Mouse (Mus musculus): Measurements from ENCODE around the gene 2610301B20Rik.
A peak's percentile ranks its signal among the peaks of the same experiment; 100 is the strongest.
"Not testable (repeated sequence)": the region's sequence is repeated elsewhere in the genome, so short reads cannot be mapped to it uniquely, and the experiment has no call there.

2610301B20Rik gene

DNA sequence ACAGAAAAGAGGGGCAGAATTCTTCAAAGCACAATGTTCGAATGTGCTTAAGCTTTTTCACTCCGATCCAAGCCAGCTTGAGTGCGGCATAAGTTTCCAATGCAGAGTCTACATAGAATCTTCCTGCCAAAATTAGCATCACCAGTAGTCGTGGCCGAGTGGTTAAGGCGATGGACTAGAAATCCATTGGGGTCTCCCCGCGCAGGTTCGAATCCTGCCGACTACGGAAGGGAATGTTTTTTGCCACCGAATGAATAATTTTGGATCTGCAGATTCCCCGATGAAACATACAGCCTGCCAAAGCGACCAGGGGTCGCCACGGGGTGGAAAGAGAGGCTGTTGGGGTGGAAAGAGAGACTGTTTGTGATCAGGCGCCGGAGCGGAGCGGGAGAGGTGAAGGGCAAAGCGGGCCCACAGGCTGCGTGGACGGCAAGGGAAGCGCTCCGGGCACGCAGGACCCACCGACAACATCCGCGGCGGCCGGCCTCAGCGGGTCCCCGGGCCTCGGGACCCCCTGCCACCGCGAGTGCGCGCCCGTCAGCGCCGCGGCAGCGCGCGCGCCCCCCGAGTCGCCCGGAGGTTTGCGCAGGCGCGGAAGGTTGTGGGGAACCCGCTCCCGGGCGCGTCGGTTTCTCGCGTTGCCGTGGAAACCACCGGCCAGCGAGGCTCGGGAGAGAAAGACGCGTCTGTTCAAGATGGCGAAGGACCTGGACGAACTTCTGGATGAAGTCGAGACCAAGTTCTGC lies at the start of gene 2610301B20Rik:
2610301B20Rik (plus strand) TSS at position 579 of the 746 bp plus-strand sequence.
- DNase-seq (ENCODE audit: low spot score) = peak; percentile 73

DNA sequence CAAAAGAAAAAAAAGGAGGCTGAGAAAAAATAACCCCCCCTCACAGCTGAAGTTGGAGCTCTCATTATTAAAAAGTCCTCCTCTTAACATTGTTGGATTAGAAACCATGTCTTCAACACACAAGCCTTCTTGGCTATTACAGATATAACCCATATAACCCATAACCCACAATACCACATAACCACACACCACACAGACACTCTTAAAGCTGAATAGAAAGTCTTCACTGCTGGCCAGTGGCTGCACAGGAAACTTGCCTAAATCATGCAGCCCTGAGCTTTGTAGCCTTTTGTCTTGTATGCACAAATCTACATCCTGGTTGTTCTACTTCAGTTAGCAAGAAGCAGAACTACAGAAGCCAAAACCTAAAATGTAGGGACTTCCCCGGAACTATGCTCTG lies 41.0 kb upstream of the 2610301B20Rik start:
- DNase-seq (ENCODE audit: low spot score) = no peak

DNA sequence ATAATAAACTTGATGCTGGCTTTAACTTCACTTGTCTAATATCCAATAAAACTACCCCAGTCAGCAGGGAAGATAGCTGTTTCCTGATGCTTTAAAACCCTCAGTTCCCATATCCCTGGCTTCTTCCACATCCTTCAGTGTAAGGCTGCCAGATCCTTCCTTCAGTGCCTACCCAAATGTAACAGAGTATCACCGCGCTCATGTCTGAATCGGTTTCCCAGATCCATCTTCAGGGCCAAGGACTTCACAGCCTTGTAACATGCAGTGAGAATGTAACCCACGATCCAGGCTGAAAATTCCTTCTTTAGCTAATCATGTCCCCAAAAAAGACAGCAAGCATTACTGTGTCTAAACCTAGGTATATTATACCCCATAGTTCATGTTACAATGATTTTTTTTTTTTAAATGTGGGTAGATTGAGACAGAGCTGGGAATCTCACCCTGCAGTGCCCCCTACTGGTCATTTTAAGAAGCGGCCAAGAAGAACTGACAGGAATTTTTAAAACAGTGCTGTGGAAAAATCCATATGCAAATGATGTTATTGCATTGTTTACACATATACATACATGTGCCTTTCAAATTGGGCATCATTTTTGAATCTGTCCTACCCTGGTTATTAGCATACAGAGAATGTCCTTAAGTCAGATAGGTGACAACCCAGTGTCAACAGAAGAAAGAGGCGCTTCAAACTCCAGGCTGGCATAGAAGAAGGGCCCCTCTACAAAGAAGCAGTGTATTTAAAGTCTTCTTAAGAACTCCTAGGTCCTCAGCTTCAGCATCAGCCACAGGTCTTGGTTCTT lies 38.8 kb upstream of the 2610301B20Rik start:
- no peak for DNase-seq (ENCODE audit: low spot score)

DNA sequence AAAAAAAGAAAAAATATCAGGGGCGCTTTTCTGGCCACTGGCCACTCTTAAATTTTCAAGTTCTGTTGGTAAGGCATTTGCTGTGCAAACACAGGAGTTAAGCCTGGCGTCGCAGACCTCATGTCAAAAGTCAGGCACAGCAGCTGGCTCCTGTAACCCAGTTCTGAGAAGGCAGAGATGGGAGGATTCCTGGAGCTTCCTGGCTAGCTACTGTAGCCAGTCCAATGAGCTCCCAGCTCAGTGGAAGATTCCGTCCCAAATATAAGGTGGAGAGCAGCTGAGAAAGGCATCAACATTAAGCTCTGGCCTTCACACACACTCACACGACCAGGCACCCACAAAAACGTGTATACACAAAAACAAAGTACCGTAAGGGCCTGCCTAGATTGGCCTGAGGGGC lies 28.4 kb upstream of the 2610301B20Rik start:
- DNase-seq (ENCODE audit: low spot score) = no peak

DNA sequence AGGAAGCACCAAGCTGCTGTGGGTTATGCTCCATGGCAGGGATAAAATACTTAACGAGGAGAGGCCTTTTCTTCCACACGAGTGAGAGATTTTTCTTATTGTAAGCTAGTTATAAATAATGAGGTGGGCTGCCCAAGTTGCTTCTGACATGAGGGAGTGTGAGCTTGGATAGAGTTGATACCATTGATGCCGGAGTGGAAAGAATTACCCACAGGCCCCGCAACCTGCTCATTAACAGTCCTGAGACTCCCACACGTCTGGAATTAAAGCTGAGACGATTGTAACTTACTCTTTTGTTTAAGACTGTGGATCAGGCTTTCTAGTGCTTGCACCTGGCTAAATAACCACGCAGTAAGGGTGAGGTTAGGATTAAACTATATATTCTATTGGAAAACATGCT lies 24.5 kb upstream of the 2610301B20Rik start:
- no peak for DNase-seq (ENCODE audit: low spot score)

DNA sequence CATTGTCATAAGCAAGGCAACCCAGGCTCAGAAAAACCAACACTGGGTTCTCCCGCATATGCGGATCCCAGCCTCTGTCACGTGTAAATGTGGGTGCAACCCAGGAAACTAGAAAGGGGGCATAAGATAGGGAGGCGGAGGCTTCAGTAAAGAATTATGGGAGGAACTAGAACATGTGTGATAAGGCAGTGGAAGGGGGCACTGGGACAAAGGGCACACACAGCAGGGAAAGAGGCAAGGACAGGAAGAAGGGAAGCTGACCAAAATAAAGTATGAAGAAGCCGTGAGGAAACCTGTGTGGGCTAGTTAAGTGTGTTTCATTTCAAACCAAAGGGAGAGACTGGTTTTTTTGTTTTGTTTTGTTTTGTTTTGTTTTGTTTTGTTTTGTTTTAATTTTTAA lies 23.3 kb upstream of the 2610301B20Rik start:
- no peak for DNase-seq (ENCODE audit: low spot score)

DNA sequence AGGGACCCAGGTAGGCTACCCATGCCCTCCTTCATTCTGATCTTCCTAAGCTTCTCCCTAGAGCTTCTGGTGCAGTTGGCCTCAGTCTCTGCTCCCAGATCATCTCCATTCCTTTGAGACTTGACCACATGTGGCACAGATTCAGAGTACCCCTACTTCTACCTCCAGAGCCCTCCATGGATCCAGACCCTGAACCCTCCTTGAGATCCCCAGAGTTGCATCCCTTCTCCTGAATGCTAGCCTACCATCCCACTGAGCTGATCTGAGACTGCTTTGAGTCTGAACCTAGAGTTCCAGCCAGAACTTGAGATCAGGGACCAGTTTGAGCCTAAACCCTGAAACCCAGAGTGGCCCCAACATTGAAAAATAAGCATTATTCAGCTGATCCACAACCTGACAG lies 15.1 kb upstream of the 2610301B20Rik start:
- no peak for DNase-seq (ENCODE audit: low spot score)

DNA sequence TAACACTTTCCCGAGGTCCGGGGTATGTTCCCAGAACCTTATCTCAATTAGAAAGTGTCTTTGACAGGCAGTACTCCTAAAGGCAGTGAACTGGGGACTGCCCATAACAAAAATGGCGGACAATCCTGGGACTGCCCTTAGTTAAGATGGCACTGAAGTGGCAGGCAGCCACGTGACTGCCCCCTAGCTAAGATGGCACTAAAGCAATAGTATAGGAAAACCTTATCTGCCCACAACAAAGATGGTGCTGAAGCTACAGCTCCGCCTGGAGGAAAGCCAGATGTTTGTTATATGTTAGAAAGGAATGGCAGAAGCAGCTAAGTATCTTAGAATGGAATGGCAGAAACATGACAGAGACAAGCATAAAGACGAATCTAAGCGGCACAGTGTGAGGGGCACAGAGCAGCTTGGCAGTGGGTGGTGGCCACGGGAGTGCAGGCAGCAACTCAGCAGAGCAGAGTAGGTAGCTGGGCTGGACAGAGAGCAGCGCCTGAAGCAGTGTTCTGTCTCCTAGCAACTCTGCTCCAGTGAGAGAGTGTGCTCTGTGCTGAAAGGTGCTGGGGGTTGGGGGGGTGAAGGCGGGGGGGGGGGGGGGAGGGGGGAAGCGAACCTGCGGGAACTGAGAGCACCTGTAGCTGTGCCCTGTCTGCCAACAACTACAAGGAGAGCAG lies 14.3 kb upstream of the 2610301B20Rik start:
- no peak for DNase-seq (ENCODE audit: low spot score)

DNA sequence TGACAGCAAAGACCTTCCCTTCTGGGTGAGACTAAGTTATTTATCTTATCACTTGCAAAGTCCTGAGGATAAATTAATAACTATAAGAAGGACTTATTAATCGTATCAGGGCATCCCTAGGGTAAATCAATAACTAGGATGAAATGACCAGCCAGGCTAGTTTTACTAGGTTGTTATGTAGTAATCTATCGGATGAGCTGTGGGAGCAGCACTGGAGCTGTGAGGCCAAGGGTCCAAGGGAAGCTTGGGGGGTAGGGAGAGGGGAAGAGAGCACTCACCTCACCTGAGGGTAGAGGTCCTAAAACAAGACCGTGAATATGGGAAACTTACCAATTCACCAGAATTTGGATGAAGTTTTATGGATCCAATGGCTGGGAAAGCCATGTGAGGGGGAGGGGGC lies 13.5 kb upstream of the 2610301B20Rik start:
- no peak for DNase-seq (ENCODE audit: low spot score)

DNA sequence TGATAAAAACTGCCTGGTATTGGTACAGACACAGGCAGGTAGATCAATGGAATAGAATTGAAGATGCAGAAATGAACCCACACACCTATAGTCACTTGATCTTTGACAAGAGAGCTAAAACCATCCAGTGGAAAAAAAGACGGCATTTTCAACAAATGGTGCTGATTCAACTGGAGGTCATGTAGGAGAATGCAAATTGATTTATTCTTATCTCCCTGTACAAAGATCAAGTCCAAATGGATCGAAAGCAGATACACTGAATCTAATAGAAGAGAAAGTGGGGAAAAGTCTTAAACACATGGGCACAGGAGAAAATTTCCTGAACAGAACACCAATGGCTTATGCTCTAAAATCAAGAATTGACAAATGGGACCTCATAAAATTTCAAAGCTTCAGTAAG lies 11.4 kb upstream of the 2610301B20Rik start:
- DNase-seq (ENCODE audit: low spot score) = not testable (repeated sequence)

DNA sequence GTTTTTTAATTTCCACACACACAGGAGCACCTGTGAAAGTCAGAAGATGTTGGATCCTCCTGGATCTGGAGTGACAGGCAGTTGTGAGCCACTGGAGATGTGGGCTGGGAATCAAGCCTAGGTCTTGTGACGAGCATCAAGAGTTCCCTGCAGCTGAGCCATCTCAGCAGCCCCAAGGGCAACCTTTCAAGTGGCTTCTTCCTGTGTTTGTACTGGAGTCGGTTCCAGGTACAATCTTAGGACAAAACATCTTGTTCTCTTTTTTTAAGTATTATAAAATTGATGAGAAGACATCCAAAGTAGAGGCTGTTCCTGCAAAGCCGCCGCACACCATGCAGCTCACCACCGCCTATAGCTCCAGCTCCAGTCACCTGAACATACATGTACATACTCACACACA lies 2.1 kb upstream of the 2610301B20Rik start:
- DNase-seq (ENCODE audit: low spot score) = no peak

DNA sequence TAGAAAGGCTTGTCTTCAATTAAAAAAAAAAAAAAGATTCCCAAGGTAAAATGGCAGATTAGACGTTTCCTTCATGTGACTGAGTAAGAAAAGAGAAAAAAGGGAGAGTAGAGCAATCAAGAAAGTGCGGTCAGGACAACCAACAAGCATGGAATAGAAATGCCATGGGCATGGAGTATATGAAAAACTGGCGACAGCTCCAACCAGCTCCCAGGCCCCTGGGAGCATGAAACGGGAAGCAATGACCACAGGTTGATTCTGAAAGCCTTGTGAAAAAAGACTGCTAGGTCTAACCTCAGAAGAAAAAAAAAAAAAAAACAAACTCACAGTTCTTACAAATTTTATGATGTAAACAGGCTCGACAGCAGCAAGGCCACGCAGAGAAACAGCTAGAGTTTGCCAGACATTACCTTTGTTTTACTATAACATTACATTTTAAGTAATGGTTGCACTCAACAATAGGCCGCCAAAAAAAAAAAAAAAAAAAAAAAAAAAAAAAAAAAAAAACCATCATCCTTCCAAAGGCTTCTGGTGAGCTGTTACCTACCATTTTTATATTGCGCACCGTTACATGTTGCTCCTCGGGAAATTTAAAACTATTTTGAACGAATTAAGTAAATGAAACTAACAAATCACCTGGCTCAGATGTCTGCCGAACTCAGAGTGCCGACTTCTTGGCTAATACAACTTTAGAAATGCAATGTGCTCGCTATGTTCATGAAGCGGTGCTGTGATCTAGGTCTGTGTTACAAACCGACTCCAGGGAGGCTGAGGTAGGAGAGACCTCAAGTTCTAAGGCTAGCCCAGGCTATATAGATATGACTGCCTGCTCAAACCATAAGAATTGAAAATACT lies 1.4 kb upstream of the 2610301B20Rik start:
- DNase-seq (ENCODE audit: low spot score) = no peak

DNA sequence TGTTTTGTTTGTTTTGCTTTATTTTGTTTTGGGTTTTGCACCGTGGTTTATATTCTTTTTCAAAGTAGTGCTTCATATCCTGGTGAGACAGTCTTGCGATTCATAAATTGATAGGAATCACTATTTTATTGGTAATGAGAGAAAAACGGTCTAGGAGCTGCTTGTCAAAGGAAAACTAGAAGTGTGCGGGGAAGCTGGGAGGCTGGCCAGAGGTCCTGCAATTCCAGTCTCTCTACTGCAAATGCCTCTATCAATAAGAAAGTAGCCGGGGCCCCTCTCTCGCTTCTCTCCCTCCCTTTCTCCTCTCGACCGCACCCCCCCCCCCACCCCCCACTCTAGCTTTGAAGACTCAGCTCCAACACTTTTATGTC lies 764 bp upstream of the 2610301B20Rik start:
- DNase-seq (ENCODE audit: low spot score) = no peak

DNA sequence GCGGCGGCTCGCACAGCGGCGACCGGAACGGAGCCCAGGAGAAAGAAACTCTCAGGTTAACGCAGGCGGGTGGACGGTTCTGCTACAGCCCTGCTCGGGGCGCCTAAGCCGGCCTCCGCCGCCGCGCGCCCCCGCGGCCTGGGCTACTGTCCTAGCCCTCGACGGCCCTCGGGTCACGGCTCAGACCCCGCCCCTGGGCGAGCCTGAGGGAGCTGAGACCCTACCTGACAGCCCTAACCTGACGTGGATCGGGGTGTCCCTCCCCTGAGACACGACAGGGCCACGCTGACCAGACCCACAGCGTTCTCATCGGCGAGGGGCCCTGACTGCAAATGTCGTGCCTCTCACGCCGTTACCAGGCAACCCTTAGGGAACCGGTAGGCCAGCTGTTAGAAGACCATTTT lies 422 bp downstream of the 2610301B20Rik start:
- no peak for DNase-seq (ENCODE audit: low spot score)

DNA sequence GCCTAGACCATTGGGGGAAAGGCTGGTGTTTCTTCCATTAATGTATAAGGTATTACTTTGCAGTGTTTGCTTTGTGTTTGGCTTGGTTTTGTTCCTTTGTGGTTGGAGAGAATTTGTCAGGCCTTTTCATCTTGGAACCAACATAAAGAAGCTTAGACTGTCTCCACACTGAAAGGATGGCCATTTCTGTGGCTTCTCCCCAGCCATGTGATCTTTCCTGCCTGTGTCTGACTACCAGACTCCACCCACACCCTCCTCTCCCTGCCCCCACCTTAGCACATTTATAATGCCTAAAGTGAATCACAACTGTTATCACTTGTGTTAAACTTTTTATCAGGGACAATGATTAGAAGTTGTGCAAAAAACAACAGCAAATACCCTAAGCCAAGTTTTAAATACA lies 1.1 kb downstream of the 2610301B20Rik start:
- no peak for DNase-seq (ENCODE audit: low spot score)

DNA sequence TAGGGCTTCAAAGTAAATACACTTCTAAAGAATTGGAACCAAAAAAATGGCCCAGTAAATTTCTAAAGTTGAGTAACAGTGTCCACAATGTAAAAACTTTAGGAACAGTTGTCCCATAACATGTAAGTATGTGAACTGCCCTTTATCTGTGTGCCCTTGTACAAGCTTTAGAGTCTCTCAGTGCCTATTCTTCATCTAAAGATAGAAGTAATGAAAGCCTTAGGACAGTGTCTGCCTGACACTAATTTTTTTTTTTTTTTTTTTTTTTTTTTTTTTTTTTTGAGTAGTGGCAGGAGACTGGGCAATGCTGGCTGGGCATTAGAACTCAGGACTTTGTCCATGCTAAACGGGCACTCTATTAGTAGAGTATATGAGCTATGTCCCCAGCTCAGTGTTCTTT lies 2.8 kb downstream of the 2610301B20Rik start:
- DNase-seq (ENCODE audit: low spot score) = no peak

DNA sequence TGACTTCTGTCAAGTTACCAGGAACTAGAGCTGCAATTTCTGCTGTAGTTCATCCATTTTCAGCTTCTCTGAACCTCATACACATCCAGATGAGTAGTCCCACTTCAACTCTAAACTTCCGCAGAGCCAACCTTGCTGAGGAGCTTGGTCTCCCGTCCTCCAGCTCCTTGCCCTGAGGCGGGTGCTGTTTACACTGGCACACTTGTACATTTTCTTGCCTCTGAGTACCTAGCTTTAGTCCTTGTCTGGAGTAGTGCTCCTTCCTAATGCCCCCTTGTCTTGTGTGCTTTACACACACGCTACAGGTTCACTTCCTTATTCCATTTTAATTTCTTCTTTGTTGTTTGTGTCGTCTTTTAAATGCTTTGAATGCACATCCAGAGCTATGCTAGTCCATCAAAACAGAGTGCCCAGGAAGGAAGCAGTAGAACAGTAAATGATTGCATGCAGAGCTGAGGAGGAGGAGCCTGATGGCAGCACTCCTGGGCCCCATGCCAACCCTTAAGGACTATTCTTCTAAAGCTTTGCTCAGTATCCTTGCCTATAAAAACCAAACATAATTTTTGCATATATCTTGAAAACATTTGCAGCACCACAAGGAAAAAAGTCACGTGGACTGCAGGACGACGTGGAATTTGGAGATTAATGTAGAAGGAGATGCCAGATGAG lies 9.6 kb downstream of the 2610301B20Rik start:
- DNase-seq (ENCODE audit: low spot score) = no peak

DNA sequence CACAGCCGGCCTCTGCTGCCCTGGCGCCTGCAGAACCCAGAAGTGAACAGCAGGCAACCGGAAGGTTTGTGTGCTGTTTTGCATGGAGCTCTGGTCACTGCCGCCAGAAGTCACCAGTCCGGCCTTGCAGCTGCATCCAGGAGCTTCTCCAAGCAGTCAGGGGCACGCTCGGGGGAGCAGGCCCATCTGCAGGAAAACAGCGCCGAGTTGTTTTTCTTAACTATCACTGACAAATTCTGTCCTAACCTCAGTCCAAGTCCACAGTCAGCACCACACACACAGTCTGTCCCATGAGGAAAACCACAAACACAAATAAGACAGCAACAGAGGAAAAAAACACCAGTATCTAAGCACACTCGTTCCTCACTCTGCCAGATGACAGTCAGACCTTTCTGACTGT lies 14.5 kb downstream of the 2610301B20Rik start:
- no peak for DNase-seq (ENCODE audit: low spot score)

DNA sequence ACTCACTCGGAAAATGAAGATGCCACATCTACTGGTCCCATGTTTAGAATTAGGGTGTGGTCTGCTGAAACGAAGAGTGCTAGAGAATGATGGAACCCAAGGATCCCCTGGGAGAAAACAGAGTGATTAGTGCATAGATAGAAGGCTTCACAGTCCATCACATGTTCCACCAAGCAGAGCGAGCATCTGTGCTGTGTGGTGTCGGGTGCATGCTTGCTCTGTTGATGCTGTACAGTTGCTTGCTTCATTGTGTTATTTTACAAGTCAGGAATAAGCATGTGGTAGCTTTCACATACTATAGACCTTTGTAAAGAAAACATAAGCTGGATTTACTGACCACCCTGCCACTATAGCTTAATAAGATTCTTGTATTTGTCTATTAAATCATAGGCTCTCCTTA lies 22.0 kb downstream of the 2610301B20Rik start:
- no peak for DNase-seq (ENCODE audit: low spot score)

DNA sequence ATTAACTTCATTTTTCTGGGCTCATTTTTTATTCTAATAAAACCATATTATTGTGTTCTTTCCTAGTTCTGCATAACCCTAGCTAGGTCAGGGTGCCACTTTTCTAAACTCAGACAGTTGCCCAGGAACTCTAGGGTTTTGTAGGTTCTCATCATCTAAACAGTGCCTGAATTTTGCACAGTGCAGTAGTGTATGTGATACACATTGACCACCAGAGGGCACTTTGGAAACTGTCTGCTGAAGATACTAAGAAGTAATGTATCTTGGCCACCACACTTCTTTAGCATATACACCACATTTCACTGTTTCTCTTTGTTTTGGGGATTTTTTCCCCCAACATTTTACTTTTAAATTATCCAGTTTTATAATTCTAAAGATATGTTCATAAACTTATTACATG lies 22.6 kb downstream of the 2610301B20Rik start:
- no peak for DNase-seq (ENCODE audit: low spot score)

DNA sequence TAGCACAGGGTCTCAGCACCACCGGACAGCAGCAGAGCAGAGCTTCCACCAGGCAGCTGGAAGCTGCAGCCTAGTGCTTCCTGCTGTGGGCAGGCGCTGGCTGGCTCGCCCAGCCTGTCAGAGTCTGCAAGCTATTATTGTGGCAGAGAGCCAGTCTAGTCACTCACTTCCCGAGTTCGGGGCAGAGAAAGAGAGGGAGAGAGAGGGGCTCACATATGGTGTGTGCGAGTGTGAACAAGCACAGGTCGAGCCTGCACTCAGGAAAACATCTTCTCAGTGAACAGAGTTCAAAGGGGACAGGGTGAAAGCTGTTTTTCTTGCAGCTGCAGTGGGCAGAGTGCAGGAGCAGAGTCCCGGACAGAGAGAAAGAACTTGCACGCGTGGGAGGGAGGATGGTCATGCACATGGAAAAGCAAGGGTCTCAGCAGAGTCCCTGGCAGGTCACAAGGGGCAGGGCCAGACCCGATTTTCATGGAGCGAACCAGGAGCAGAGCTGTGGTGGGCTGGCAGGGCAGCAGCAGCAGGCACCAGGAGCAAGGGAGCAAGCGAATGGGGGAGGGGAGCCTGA lies 31.0 kb downstream of the 2610301B20Rik start:
- no peak for DNase-seq (ENCODE audit: low spot score)

Data from urinary bladder, postnatal 10 days (tissue).